Mouse (Mus musculus): ENCODE measurements around the gene Mier2. TPM values are rescaled to one million over a fixed set of nuclear protein-coding genes. Genes with fewer than 3 reads are reported as not detected.

Gene Mier2
- polyA plus RNA-seq, 1 experiment from 2014 or later = 68.6 TPM

GRCm38 (mm10) chr10:79585723-79586122, 30.7 kb upstream of the Mier2 start:
- Histone ChIP-seq H3K27me3 (replicated peaks) (no peaks in the 10 kb centered on the region; the same call in 1 of the 2 replicates), H3K9me3 (replicated peaks) (no peaks in the 10 kb centered on the region), H3K4me3 (replicated peaks) (no peak overlapping the region), H3K36me3 (no peaks in the 10 kb centered on the region), H3K27ac (replicated peaks) (no peak overlapping the region), H3K9ac (replicated peaks) (no peak overlapping the region), H3K4me1 (no peaks in the 10 kb centered on the region), H3K4me2 (no peak overlapping the region)
- ATAC-seq (ENCODE audit: low FRiP score) = no peak
- whole genome bisulfite sequencing = 96% methylated on average over 5 of the region's 5 CpGs

GRCm38 (mm10) chr10:79585136-79585535, 30.1 kb upstream of the Mier2 start:
- ATAC-seq (ENCODE audit: low FRiP score) = no peak
- Histone ChIP-seq H3K4me3 (replicated peaks) (no peak overlapping the region), H3K27ac (replicated peaks) (no peak overlapping the region), H3K9me3 (replicated peaks) (no peaks in the 10 kb centered on the region), H3K9ac (replicated peaks) (no peak overlapping the region), H3K27me3 (replicated peaks) (no peaks in the 10 kb centered on the region; the same call in 1 of the 2 replicates), H3K4me1 (no peaks in the 10 kb centered on the region), H3K4me2 (no peak overlapping the region), H3K36me3 (no peaks in the 10 kb centered on the region)
- 92% methylated on average over 6 of the region's 6 CpGs for WGBS

GRCm38 (mm10) chr10:79584426-79584825, 29.4 kb upstream of the Mier2 start:
- no peak overlapping the region for H3K9ac ChIP-seq (replicated peaks)
- H3K27me3 ChIP-seq (replicated peaks) = no peaks in the 10 kb centered on the region; the same call in 1 of the 2 replicates
- no peaks in the 10 kb centered on the region for H3K9me3 ChIP-seq (replicated peaks)
- H3K27ac ChIP-seq (replicated peaks) = no peak overlapping the region
- ATAC-seq (ENCODE audit: low FRiP score) = no peak
- WGBS = 88% methylated on average over 9 of the region's 9 CpGs
- H3K36me3 ChIP-seq = no peaks in the 10 kb centered on the region
- no peaks in the 10 kb centered on the region for H3K4me1 ChIP-seq
- H3K4me2 ChIP-seq = no peak overlapping the region
- no peak overlapping the region for H3K4me3 ChIP-seq (replicated peaks)

GRCm38 (mm10) chr10:79584021-79584420, 29.0 kb upstream of the Mier2 start:
- H3K27ac ChIP-seq (replicated peaks) = no peak overlapping the region
- H3K36me3 ChIP-seq = no peaks in the 10 kb centered on the region
- no peaks in the 10 kb centered on the region; the same call in 1 of the 2 replicates for H3K27me3 ChIP-seq (replicated peaks)
- WGBS = 70% methylated on average over 7 of the region's 7 CpGs
- H3K4me2 ChIP-seq = no peak overlapping the region
- H3K9ac ChIP-seq (replicated peaks) = no peak overlapping the region
- no peaks in the 10 kb centered on the region for H3K4me1 ChIP-seq
- H3K4me3 ChIP-seq (replicated peaks) = no peak overlapping the region
- H3K9me3 ChIP-seq (replicated peaks) = no peaks in the 10 kb centered on the region
- no peak for ATAC-seq (ENCODE audit: low FRiP score)

GRCm38 (mm10) chr10:79581501-79581900, 26.5 kb upstream of the Mier2 start:
- H3K9me3 ChIP-seq (replicated peaks) = no peaks in the 10 kb centered on the region
- H3K4me1 ChIP-seq = no peaks in the 10 kb centered on the region
- no peak overlapping the region for H3K9ac ChIP-seq (replicated peaks)
- WGBS = 95% methylated on average over 8 of the region's 8 CpGs
- no peak overlapping the region for H3K4me2 ChIP-seq
- H3K36me3 ChIP-seq = no peaks in the 10 kb centered on the region
- H3K27ac ChIP-seq (replicated peaks) = no peak overlapping the region
- H3K27me3 ChIP-seq (replicated peaks) = no peaks in the 10 kb centered on the region
- H3K4me3 ChIP-seq (replicated peaks) = no peak overlapping the region
- no peak for ATAC-seq (ENCODE audit: low FRiP score)

DNA sequence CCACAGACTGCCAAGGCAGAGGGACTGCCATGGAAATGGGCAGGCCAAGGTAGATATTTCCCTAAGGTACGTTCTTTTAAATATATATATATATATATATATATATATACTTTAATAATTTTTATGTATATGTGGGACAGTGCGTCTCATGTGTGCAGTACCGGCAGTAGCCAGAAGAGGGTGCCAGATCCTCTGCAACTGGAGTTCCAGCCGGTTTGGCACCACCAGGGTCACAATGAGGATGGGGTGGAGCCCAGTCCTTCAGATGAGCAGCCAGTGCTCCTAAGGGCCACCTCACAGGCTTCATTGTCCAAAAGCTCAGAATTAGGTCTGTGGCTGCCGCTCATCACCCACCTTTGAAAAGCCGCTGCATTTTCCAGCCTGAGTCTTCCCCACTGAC, 25.8 kb upstream of the Mier2 start:
- Histone ChIP-seq H3K36me3 (no peaks in the 10 kb centered on the region), H3K27me3 (replicated peaks) (no peaks in the 10 kb centered on the region), H3K4me3 (replicated peaks) (no peak overlapping the region), H3K9me3 (replicated peaks) (no peaks in the 10 kb centered on the region), H3K4me1 (no peaks in the 10 kb centered on the region), H3K27ac (replicated peaks) (no peak overlapping the region), H3K9ac (replicated peaks) (no peak overlapping the region), H3K4me2 (no peak overlapping the region)
- no peak for ATAC-seq (ENCODE audit: low FRiP score)
- WGBS = 42% methylated on average over 6 of the region's 6 CpGs

DNA sequence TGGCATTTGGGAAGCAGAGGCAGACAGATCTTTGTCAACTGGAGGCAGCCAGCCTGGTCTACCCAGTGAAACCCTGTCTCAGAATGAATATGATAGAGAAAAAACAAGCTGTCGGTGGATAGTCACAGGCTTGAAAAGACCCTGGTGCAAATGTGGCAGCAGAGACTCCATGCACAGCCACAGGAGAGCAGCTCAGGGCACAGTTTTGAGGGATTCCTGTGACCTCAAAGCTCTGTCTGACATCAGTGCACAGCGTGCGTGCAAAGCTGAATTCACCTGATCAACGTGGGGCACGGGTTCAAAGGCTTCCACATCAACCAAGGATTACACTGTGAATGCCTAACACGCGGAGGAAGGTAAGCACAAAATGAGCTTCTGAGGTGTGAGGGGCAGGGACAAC, 25.4 kb upstream of the Mier2 start:
- H3K27ac ChIP-seq (replicated peaks) = no peak overlapping the region
- 73% methylated on average over 7 of the region's 7 CpGs for WGBS
- H3K4me1 ChIP-seq = no peaks in the 10 kb centered on the region
- no peaks in the 10 kb centered on the region for H3K36me3 ChIP-seq
- no peaks in the 10 kb centered on the region for H3K9me3 ChIP-seq (replicated peaks)
- no peak for ATAC-seq (ENCODE audit: low FRiP score)
- no peaks in the 10 kb centered on the region for H3K27me3 ChIP-seq (replicated peaks)
- H3K4me2 ChIP-seq = no peak overlapping the region
- H3K9ac ChIP-seq (replicated peaks) = no peak overlapping the region
- no peak overlapping the region for H3K4me3 ChIP-seq (replicated peaks)

DNA sequence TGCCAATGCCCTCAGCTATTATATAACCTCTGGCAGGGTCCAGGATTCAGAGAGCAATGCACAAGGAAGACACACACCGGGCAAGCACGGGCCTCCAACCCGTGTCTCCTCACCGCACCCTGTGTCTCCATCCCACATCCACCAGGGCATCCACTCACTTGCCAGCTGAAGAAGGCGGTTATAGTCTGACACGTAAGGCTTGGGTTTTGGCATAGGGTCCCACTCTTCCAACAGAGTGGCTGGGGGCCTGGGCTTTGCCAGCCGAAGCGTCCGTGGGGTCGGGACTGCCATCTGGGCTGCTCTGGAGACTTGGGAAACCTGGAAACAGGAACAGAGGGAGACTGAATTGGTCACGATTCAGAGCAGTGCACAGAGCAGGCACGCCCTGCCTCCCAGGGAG, 24.8 kb upstream of the Mier2 start:
- H3K9me3 ChIP-seq (replicated peaks) = no peaks in the 10 kb centered on the region
- 82% methylated on average over 12 of the region's 12 CpGs for WGBS
- no peak for ATAC-seq (ENCODE audit: low FRiP score)
- no peaks in the 10 kb centered on the region for H3K36me3 ChIP-seq
- no peaks in the 10 kb centered on the region for H3K4me1 ChIP-seq
- H3K27ac ChIP-seq (replicated peaks) = no peak overlapping the region
- H3K4me2 ChIP-seq = no peak overlapping the region
- H3K4me3 ChIP-seq (replicated peaks) = no peak overlapping the region
- no peak overlapping the region for H3K9ac ChIP-seq (replicated peaks)
- no peaks in the 10 kb centered on the region for H3K27me3 ChIP-seq (replicated peaks)

DNA sequence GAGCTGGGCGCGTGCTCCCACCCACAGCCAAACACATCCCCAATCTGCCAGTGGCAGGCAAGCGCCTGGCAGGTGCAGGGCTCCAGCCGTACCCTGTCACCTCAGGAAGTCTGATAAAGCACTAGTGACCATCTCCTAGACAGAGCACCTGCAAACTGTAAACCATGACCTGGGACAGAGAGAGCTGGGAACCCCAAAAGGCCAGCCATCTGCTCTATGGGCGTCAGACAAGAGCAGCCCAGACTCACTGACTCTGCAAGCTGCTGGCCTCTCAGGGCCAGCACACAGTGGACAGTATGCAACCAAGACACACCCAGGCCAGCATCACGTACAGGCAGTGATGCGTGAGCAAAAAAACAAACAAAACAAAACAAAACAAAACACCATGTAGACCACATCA, 23.9 kb upstream of the Mier2 start:
- no peak for ATAC-seq (ENCODE audit: low FRiP score)
- WGBS = 81% methylated on average over 7 of the region's 7 CpGs

DNA sequence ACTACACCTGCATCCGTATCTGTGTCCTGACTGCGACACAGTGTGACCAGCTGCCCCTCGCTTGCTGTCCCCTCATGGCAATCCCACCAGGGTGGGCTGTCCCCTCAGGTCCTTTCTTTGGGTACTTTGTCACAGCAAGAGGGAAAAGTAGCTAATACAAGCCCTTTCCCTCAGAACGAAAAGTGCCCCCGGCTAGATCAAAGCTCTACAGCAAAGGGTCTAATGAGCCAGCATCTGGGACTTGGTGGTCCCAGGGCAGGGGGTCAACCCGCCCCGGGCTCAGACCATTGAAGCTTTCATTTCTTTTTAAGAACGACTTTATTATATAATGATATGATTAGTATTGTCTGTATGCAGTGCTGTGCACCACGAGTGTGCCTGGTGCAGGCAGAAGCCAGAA, 23.3 kb upstream of the Mier2 start:
- no peaks in the 10 kb centered on the region for H3K9me3 ChIP-seq (replicated peaks)
- no peak overlapping the region for H3K4me2 ChIP-seq
- ATAC-seq (ENCODE audit: low FRiP score) = no peak
- H3K9ac ChIP-seq (replicated peaks) = no peak overlapping the region
- 61% methylated on average over 9 of the region's 9 CpGs for WGBS
- H3K36me3 ChIP-seq = no peaks in the 10 kb centered on the region
- no peaks in the 10 kb centered on the region for H3K27me3 ChIP-seq (replicated peaks)
- H3K27ac ChIP-seq (replicated peaks) = no peak overlapping the region
- no peak overlapping the region for H3K4me3 ChIP-seq (replicated peaks)
- H3K4me1 ChIP-seq = no peaks in the 10 kb centered on the region

More for the DNA sequence above, 23.9 kb upstream of the Mier2 start:
- H3K27ac ChIP-seq (replicated peaks) = no peak overlapping the region
- H3K4me3 ChIP-seq (replicated peaks) = no peak overlapping the region
- H3K36me3 ChIP-seq = no peaks in the 10 kb centered on the region
- H3K4me2 ChIP-seq = no peak overlapping the region
- no peaks in the 10 kb centered on the region for H3K4me1 ChIP-seq
- H3K27me3 ChIP-seq (replicated peaks) = no peaks in the 10 kb centered on the region
- H3K9ac ChIP-seq (replicated peaks) = no peak overlapping the region
- H3K9me3 ChIP-seq (replicated peaks) = no peaks in the 10 kb centered on the region

- 75% methylated on average over 4 of the region's 4 CpGs for WGBS
- no peak for ATAC-seq (ENCODE audit: low FRiP score)
- H3K4me1 ChIP-seq = no peaks in the 10 kb centered on the region
- no peak overlapping the region for H3K4me2 ChIP-seq
- H3K27me3 ChIP-seq (replicated peaks) = no peaks in the 10 kb centered on the region
- no peaks in the 10 kb centered on the region for H3K9me3 ChIP-seq (replicated peaks)
- H3K9ac ChIP-seq (replicated peaks) = no peak overlapping the region
- no peak overlapping the region for H3K27ac ChIP-seq (replicated peaks)
- no peaks in the 10 kb centered on the region for H3K36me3 ChIP-seq
- H3K4me3 ChIP-seq (replicated peaks) = no peak overlapping the region
Observed at GRCm38 (mm10) chr10:79577376-79577775, 22.4 kb upstream of the Mier2 start.

DNA sequence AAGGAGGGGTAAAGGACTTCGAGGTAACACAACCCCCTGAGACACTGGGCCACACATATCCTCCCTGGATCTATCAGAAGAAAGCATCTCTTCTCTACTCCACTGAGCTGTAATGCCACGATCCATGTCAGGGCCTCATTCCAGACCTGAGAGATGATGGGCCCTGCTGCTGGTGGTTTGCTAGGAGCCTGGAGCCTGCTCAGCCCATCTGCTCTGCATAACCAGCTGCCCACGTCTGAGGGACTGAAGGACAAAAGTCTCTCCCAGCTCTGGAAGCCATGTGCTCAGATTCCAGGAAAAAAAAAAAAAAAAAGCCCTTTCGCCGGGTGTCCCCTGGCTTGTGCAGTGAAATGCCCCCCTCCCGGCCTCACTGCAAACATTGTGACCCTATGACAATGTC, 20.8 kb upstream of the Mier2 start:
- Histone ChIP-seq H3K4me2 (no peak overlapping the region), H3K27ac (replicated peaks) (no peak overlapping the region), H3K4me1 (no peaks in the 10 kb centered on the region), H3K36me3 (no peaks in the 10 kb centered on the region), H3K9me3 (replicated peaks) (no peaks in the 10 kb centered on the region), H3K9ac (replicated peaks) (no peak overlapping the region), H3K4me3 (replicated peaks) (no peak overlapping the region), H3K27me3 (replicated peaks) (no peaks in the 10 kb centered on the region)
- no peak for ATAC-seq (ENCODE audit: low FRiP score)
- WGBS = 81% methylated on average over 6 of the region's 6 CpGs

- Histone ChIP-seq H3K36me3 (no peaks in the 10 kb centered on the region), H3K4me1 (no peaks in the 10 kb centered on the region), H3K9me3 (replicated peaks) (no peaks in the 10 kb centered on the region), H3K9ac (replicated peaks) (no peak overlapping the region), H3K27ac (replicated peaks) (no peak overlapping the region), H3K27me3 (replicated peaks) (no peaks in the 10 kb centered on the region), H3K4me3 (replicated peaks) (no peak overlapping the region), H3K4me2 (no peak overlapping the region)
- WGBS = 94% methylated on average over 6 of the region's 6 CpGs
- no peak for ATAC-seq (ENCODE audit: low FRiP score)
Observed at GRCm38 (mm10) chr10:79574796-79575195, 19.8 kb upstream of the Mier2 start.
